Mouse (Mus musculus) erythroid progenitor cell, adult 5-6 weeks (primary cell): ENCODE data around the gene Tnfrsf21. TPM values are rescaled to one million over a fixed set of nuclear protein-coding genes. Genes with fewer than 3 reads are reported as not detected.

Experiments used
- ATAC-seq: replicated peaks from 2 replicates; pipeline ENCODE4 v1.8.0; 2016; ENCODE audit warnings: moderate number of reproducible peaks, mild to moderate bottlenecking, moderate TSS enrichment, inconsistent platforms; ENCODE audit not compliant: poor library complexity, low FRiP score, severe bottlenecking
- total RNA-seq, 2 experiments: library from RNA; stranded (forward) in 1 of 2; stranded (reverse) in 1 of 2; fragments of 150-400 nt in 1 of 2; fragments of 186-747, 209-891 nt in 1 of 2; gene quantifications; 2 replicates each; pipeline versions ENCODE4 v1.2.3 to v1.2.4; 2015 to 2017; ENCODE audit warnings: low replicate concordance in 2 of 2

Gene Tnfrsf21
- total RNA-seq, 2 experiments from 2014 or later: 11.0 to 17.6 TPM

GRCm38 (mm10) chr17:43116748-43117147 lies 100.4 kb downstream of the Tnfrsf21 start:
- no peak for ATAC-seq

GRCm38 (mm10) chr17:43119446-43119845 lies 103.1 kb downstream of the Tnfrsf21 start:
- no peak for ATAC-seq

- ATAC-seq: no peak
Measured at GRCm38 (mm10) chr17:43121096-43121495, 104.7 kb downstream of the Tnfrsf21 start.

GRCm38 (mm10) chr17:43128305-43128704 lies 112.0 kb downstream of the Tnfrsf21 start:
- no peak for ATAC-seq

GRCm38 (mm10) chr17:43128908-43129533 lies 112.7 kb downstream of the Tnfrsf21 start:
- ATAC-seq: no peak

GRCm38 (mm10) chr17:43130115-43130869 lies 113.9 kb downstream of the Tnfrsf21 start:
- ATAC-seq: no peak

- no peak for ATAC-seq
Measured at GRCm38 (mm10) chr17:43130870-43131264, 114.5 kb downstream of the Tnfrsf21 start.

GRCm38 (mm10) chr17:43132477-43132876 lies 116.1 kb downstream of the Tnfrsf21 start:
- ATAC-seq: no peak

GRCm38 (mm10) chr17:43133106-43133505 lies 116.8 kb downstream of the Tnfrsf21 start:
- no peak for ATAC-seq

- no peak for ATAC-seq
Measured at GRCm38 (mm10) chr17:43134991-43135390, 118.6 kb downstream of the Tnfrsf21 start.

GRCm38 (mm10) chr17:43135398-43136265 lies 119.3 kb downstream of the Tnfrsf21 start:
- ATAC-seq: no peak

GRCm38 (mm10) chr17:43136720-43137119 lies 120.4 kb downstream of the Tnfrsf21 start:
- no peak for ATAC-seq

GRCm38 (mm10) chr17:43137838-43138237 lies 121.5 kb downstream of the Tnfrsf21 start:
- ATAC-seq: no peak

- ATAC-seq: no peak
Measured at GRCm38 (mm10) chr17:43138356-43138755, 122.0 kb downstream of the Tnfrsf21 start.

Other genes with a start within 250 kb of the Tnfrsf21 start
- gene Cd2ap, start 139.9 kb upstream of the Tnfrsf21 start, total RNA-seq (2015; ENCODE audit: low replicate concordance): 15.5 and 32.7 TPM in 2 replicates
- gene Cd2ap, start 139.9 kb upstream of the Tnfrsf21 start, total RNA-seq (2017; ENCODE audit: low replicate concordance): 13.3 and 17.2 TPM in 2 replicates